Mouse (Mus musculus) embryonic facial prominence, embryonic 14.5 days (tissue): ENCODE data around the gene Nav2. TPM values are rescaled to one million over a fixed set of nuclear protein-coding genes. Genes with fewer than 3 reads are reported as not detected.

Experiments
- ATAC-seq: fragments of 200-750 bp; cut with Nextera tagmentation; 2 replicates; pipeline ENCODE4 v1.8.0; 2017; ENCODE audit warnings: low read depth, moderate number of reproducible peaks, moderate TSS enrichment
- DNase-seq: peaks from one replicate; pipeline ENCODE4 v3.0.0-alpha.2; 2015; ENCODE audit warnings: low spot score
- H3K27ac ChIP-seq: fragments of 300-500 bp; sonication (generic); replicated peaks from 2 replicates; pipeline ENCODE4 v1.5.1; 2014; ENCODE audit warnings: low read depth, mild to moderate bottlenecking, low read length, moderate library complexity
- H3K27me3 ChIP-seq: fragments of 300-500 bp; sonication (generic); replicated peaks from 2 replicates; pipeline ENCODE4 v1.6.1; 2014; ENCODE audit warnings: low read length; ENCODE audit not compliant: control insufficient read depth, insufficient read depth
- H3K36me3 ChIP-seq: fragments of 300-500 bp; sonication (generic); 2 replicates; pipeline ENCODE4 v1.6.1; 2014; ENCODE audit warnings: low read length, mixed read lengths; ENCODE audit not compliant: control insufficient read depth, insufficient read depth
- H3K4me1 ChIP-seq: fragments of 300-500 bp; sonication (generic); 2 replicates; pipeline ENCODE4 v1.6.1; 2014; ENCODE audit warnings: antibody characterized with exemption, low read length; ENCODE audit not compliant: control insufficient read depth, insufficient read depth
- H3K4me2 ChIP-seq: fragments of 300-500 bp; sonication (generic); 2 replicates; pipeline ENCODE4 v1.6.1; 2014; ENCODE audit warnings: low read depth, mild to moderate bottlenecking, low read length, moderate library complexity, mixed read lengths
- H3K4me3 ChIP-seq: fragments of 300-500 bp; sonication (generic); 2 replicates; pipeline ENCODE4 v1.5.1; 2014; ENCODE audit warnings: low read depth, mild to moderate bottlenecking, low read length
- H3K9ac ChIP-seq: fragments of 300-500 bp; sonication (generic); 2 replicates; pipeline ENCODE4 v1.6.1; 2014; ENCODE audit warnings: low read depth, mild to moderate bottlenecking, low read length, moderate library complexity, mixed read lengths
- H3K9me3 ChIP-seq: fragments of 300-500 bp; sonication (generic); 2 replicates; pipeline ENCODE4 v1.6.1; 2016; ENCODE audit warnings: low read length; ENCODE audit not compliant: control insufficient read depth
- WGBS: fragments of 180-500 bp; shearing (Covaris S2); extraction: QIAGEN DNeasy Blood & Tissue Kit; methylation state at CpG from one replicate; pipeline ENCODE4 v1.1.7; 2014; 5-methylcytosine and 5-hydroxymethylcytosine counted together
- polyA plus RNA-seq: library from polyadenylated mRNA; unstranded; fragments of >200 nt; fragmentation: Nextera tagmentation; extraction: Ambion mirVana; gene quantifications from 2 replicates; pipeline ENCODE4 v1.2.1, GENCODE M21; 2014

The Nav2 gene
- polyA plus RNA-seq, 1 experiment from 2014 or later = 13.5 TPM

- Histone ChIP-seq H3K4me2 (no peak overlapping the region), H3K27ac (no peak overlapping the region), H3K9me3 (no peaks in the 10 kb centered on the region), H3K9ac (no peak overlapping the region), H3K4me3 (no peak overlapping the region), H3K27me3 (no peaks in the 10 kb centered on the region), H3K4me1 (peaks cover 20% of the 10 kb centered on the region), H3K36me3 (no peaks in the 10 kb centered on the region)
- WGBS = 53% methylated on average over 2 of the region's 2 CpGs
- ATAC-seq (no peak), DNase-seq (no peak)
These were observed 621.0 kb downstream of the Nav2 start for GRCm38 (mm10) chr7:49529498-49529897.

GRCm38 (mm10) chr7:49533571-49533970 is 625.1 kb downstream of the Nav2 start:
- Histone ChIP-seq H3K27me3 (no peaks in the 10 kb centered on the region), H3K4me3 (no peak overlapping the region), H3K4me2 (no peak overlapping the region), H3K27ac (no peak overlapping the region), H3K36me3 (no peaks in the 10 kb centered on the region), H3K9me3 (no peaks in the 10 kb centered on the region), H3K9ac (no peak overlapping the region), H3K4me1 (no peaks in the 10 kb centered on the region)
- ATAC-seq (no peak), DNase-seq (no peak)
- WGBS = 65% methylated on average over 8 of the region's 8 CpGs

- Histone ChIP-seq H3K4me1 (no peaks in the 10 kb centered on the region), H3K9me3 (no peaks in the 10 kb centered on the region), H3K27me3 (no peaks in the 10 kb centered on the region), H3K36me3 (no peaks in the 10 kb centered on the region), H3K9ac (no peak overlapping the region), H3K4me2 (no peak overlapping the region), H3K4me3 (no peak overlapping the region), H3K27ac (no peak overlapping the region)
- 76% methylated on average over 6 of the region's 6 CpGs for WGBS
- ATAC-seq = no peak
- no peak for DNase-seq
These were observed 625.7 kb downstream of the Nav2 start for GRCm38 (mm10) chr7:49534208-49534607.

GRCm38 (mm10) chr7:49538360-49538759 is 629.8 kb downstream of the Nav2 start:
- Histone ChIP-seq H3K9me3 (no peaks in the 10 kb centered on the region), H3K4me3 (no peak overlapping the region), H3K4me2 (no peak overlapping the region), H3K4me1 (no peaks in the 10 kb centered on the region), H3K36me3 (no peaks in the 10 kb centered on the region), H3K9ac (no peak overlapping the region), H3K27me3 (no peaks in the 10 kb centered on the region), H3K27ac (no peak overlapping the region)
- ATAC-seq = no peak
- 82% methylated on average over 5 of the region's 5 CpGs for WGBS
- no peak for DNase-seq

- Histone ChIP-seq H3K27me3 (no peaks in the 10 kb centered on the region), H3K9me3 (no peaks in the 10 kb centered on the region), H3K36me3 (no peaks in the 10 kb centered on the region), H3K4me2 (no peak overlapping the region), H3K4me1 (0 out of 2 replicates have a peak, but pooled peaks cover 5% of the 10 kb centered on the region), H3K4me3 (no peak overlapping the region), H3K27ac (no peak overlapping the region), H3K9ac (no peak overlapping the region)
- WGBS = 83% methylated on average over 9 of the region's 9 CpGs
- ATAC-seq (no peak), DNase-seq (no peak)
These were observed 631.7 kb downstream of the Nav2 start for GRCm38 (mm10) chr7:49540181-49540580.

GRCm38 (mm10) chr7:49542135-49542534 is 633.6 kb downstream of the Nav2 start:
- ATAC-seq = no peak
- 66% methylated on average over 3 of the region's 3 CpGs for WGBS

GRCm38 (mm10) chr7:49544775-49545705 is 636.5 kb downstream of the Nav2 start:
- Histone ChIP-seq H3K9ac (no peak overlapping the region), H3K4me3 (no peak overlapping the region), H3K36me3 (0 out of 2 replicates have a peak, but pooled peaks cover 5% of the 10 kb centered on the region), H3K4me1 (0 out of 2 replicates have a peak, but pooled peaks cover 5% of the 10 kb centered on the region), H3K27me3 (no peaks in the 10 kb centered on the region), H3K4me2 (no peak overlapping the region), H3K9me3 (no peaks in the 10 kb centered on the region), H3K27ac (no peak overlapping the region)
- no peak for ATAC-seq
- 22% methylated on average over 11 of the region's 11 CpGs for WGBS
- DNase-seq = no peak

More at GRCm38 (mm10) chr7:49542135-49542534, 633.6 kb downstream of the Nav2 start:
- H3K9me3 ChIP-seq = no peaks in the 10 kb centered on the region
- H3K4me3 ChIP-seq = no peak overlapping the region
- H3K27me3 ChIP-seq = no peaks in the 10 kb centered on the region
- H3K36me3 ChIP-seq = no peaks in the 10 kb centered on the region
- H3K9ac ChIP-seq = no peak overlapping the region
- no peak for DNase-seq
- H3K4me2 ChIP-seq = no peak overlapping the region
- no peak overlapping the region for H3K27ac ChIP-seq
- 0 out of 2 replicates have a peak, but pooled peaks cover 5% of the 10 kb centered on the region for H3K4me1 ChIP-seq

- H3K4me1 ChIP-seq = 0 out of 2 replicates have a peak, but pooled peaks cover 5% of the 10 kb centered on the region
- H3K36me3 ChIP-seq = 0 out of 2 replicates have a peak, but pooled peaks cover 5% of the 10 kb centered on the region
- H3K9me3 ChIP-seq = no peaks in the 10 kb centered on the region
- no peaks in the 10 kb centered on the region for H3K27me3 ChIP-seq
- ATAC-seq = no peak
- no peak overlapping the region for H3K27ac ChIP-seq
- no peak for DNase-seq
- no peak overlapping the region for H3K4me2 ChIP-seq
- WGBS = 77% methylated on average over 15 of the region's 15 CpGs
- no peak overlapping the region for H3K4me3 ChIP-seq
- no peak overlapping the region for H3K9ac ChIP-seq
These were observed 637.2 kb downstream of the Nav2 start for GRCm38 (mm10) chr7:49545706-49546097.
